ENCODE assay signal across 19 mouse cellular contexts in the genomic region with DNA sequence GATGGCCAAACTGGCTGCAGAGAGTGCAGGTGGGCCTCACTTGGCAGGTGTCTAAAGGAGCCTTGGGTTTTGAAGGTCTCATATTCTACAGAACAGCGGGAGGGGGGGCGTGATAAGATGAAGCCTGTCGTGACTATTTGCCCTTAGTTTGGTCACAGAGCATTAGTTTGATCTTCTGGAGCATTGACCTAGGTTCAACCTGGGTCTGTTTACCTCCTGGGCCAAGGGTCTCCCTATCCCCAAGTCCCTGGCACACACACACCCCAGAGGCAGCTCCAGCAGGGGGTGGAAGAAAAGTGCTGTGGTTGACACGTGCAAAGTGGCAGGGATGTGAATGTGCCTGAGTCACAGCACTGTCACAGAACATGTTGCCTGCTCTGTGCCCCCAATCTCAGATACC. TPM values are rescaled to one million over a fixed set of nuclear protein-coding genes. Genes with fewer than 3 reads are reported as not detected.
DNase-seq lines count a peak whose midpoint lies in the region; ATAC-seq and TF ChIP-seq lines count a peak whose summit lies in the region.
"Had no signal": no experiment of that assay in that cellular context is flagged by ENCODE, and none has a peak within 500 bp of the region (broad histone marks: within the 10 kb centered on the region; RNA-seq: fewer than 3 reads in every experiment).

No protein-coding gene starts in this region.

- H3K4me2 ChIP-seq in forebrain, postnatal 0 days (ENCODE audit: low read depth), result peak overlapping the region; percentile 65; the same call in 1 of the 2 replicates
- peak overlapping the region; percentile 88 for H3K4me2 ChIP-seq in midbrain, embryonic 13.5 days (replicated peaks)
- no peak overlapping the region for H3K4me2 ChIP-seq in kidney, embryonic 16.5 days (replicated peaks; ENCODE audit: low read depth, low read length)

- H3K4me1 ChIP-seq in forebrain, postnatal 0 days (ENCODE audit: insufficient read depth), result peaks cover 29% of the 10 kb centered on the region
- peaks cover 52% of the 10 kb centered on the region for H3K4me1 ChIP-seq in midbrain, embryonic 13.5 days (replicated peaks)
- peaks cover 10% of the 10 kb centered on the region; the same call in 1 of the 2 replicates for H3K4me1 ChIP-seq in kidney, embryonic 16.5 days (ENCODE audit: insufficient read depth, low read length)
- H3K4me1 ChIP-seq in heart, embryonic 10.5 days, result peaks cover 23% of the 10 kb centered on the region

- H3K36me3 ChIP-seq in forebrain, postnatal 0 days (ENCODE audit: insufficient read depth), result no peaks in the 10 kb centered on the region
- H3K36me3 ChIP-seq in midbrain, embryonic 13.5 days, result no peaks in the 10 kb centered on the region
- no peaks in the 10 kb centered on the region for H3K36me3 ChIP-seq in kidney, embryonic 16.5 days (ENCODE audit: insufficient read depth, low read length)
- H3K36me3 ChIP-seq in heart, embryonic 10.5 days, result no peaks in the 10 kb centered on the region
- H3K36me3 ChIP-seq: limb, embryonic 10.5 days had no signal

- DNase-seq in testis, postnatal 10 days (ENCODE audit: low spot score), result peak; percentile 33
- no peak for DNase-seq in testis, postnatal 14 days (ENCODE audit: low spot score)
- no peak for DNase-seq in forebrain, postnatal 0 days
- DNase-seq in urinary bladder, postnatal 10 days (ENCODE audit: low spot score), result no peak
- DNase-seq in heart, embryonic 10.5 days (ENCODE audit: low spot score), result no peak
- DNase-seq: adrenal gland, postnatal 36 days; layer of hippocampus, adult 9-11 months; lung, postnatal 14 days had no signal

- ATAC-seq in forebrain, postnatal 0 days, result no peak
- ATAC-seq in midbrain, embryonic 13.5 days, result no peak
- ATAC-seq in kidney, embryonic 16.5 days (ENCODE audit: low FRiP score, low TSS enrichment), result no peak
- ATAC-seq: CD4-positive, CD25-positive, alpha-beta regulatory T cell, adult 4 months; inflammation-experienced regulatory T-cells, adult 6 months had no signal

- no peak overlapping the region; the same call in 1 of the 2 replicates for H3K4me3 ChIP-seq in forebrain, postnatal 0 days (ENCODE audit: low read depth, low read length)
- peak overlapping the region; percentile 88 for H3K4me3 ChIP-seq in midbrain, embryonic 13.5 days (replicated peaks)
- H3K4me3 ChIP-seq in kidney, embryonic 16.5 days (ENCODE audit: low read length), result no peak overlapping the region
- no peak overlapping the region for H3K4me3 ChIP-seq in heart, embryonic 10.5 days
- H3K4me3 ChIP-seq: erythroblast, embryonic 14.5 days had no signal

- no peaks in the 10 kb centered on the region for H3K9me3 ChIP-seq in forebrain, postnatal 0 days (ENCODE audit: low read length)
- no peaks in the 10 kb centered on the region for H3K9me3 ChIP-seq in midbrain, embryonic 13.5 days
- no peaks in the 10 kb centered on the region for H3K9me3 ChIP-seq in kidney, embryonic 16.5 days (ENCODE audit: low read length)
- H3K9me3 ChIP-seq in heart, embryonic 10.5 days, result no peaks in the 10 kb centered on the region
- H3K9me3 ChIP-seq: limb, embryonic 10.5 days had no signal

- no peaks in the 10 kb centered on the region for H3K27me3 ChIP-seq in forebrain, postnatal 0 days (ENCODE audit: insufficient read depth, low read length)
- peaks cover 6% of the 10 kb centered on the region; the same call in 1 of the 2 replicates for H3K27me3 ChIP-seq in midbrain, embryonic 13.5 days
- peaks cover 51% of the 10 kb centered on the region for H3K27me3 ChIP-seq in kidney, embryonic 16.5 days (ENCODE audit: insufficient read depth, low read length)
- peaks cover 81% of the 10 kb centered on the region for H3K27me3 ChIP-seq in heart, embryonic 10.5 days (ENCODE audit: insufficient read depth, poor library complexity, severe bottlenecking)

- no peak overlapping the region for H3K9ac ChIP-seq in forebrain, postnatal 0 days
- H3K9ac ChIP-seq in midbrain, embryonic 13.5 days (replicated peaks), result peak overlapping the region; percentile 96; the same call in 1 of the 2 replicates
- no peak overlapping the region for H3K9ac ChIP-seq in kidney, embryonic 16.5 days (replicated peaks; ENCODE audit: low read length)
- H3K9ac ChIP-seq: liver, embryonic 14.5 days had no signal

- WGBS in forebrain, postnatal 0 days, result 72% methylated on average over 4 of the region's 4 CpGs
- 69% methylated on average over 4 of the region's 4 CpGs for WGBS in midbrain, embryonic 13.5 days
- WGBS in kidney, embryonic 16.5 days, result 77% methylated on average over 4 of the region's 4 CpGs
- 68% methylated on average over 4 of the region's 4 CpGs for WGBS in heart, embryonic 10.5 days

- TF ChIP-seq CTCF in forebrain, postnatal 0 days (IDR thresholded peaks at IDR 0.05; ENCODE audit: low read depth), result no peak

- no peak overlapping the region for H3K27ac ChIP-seq in forebrain, postnatal 0 days (ENCODE audit: low read depth, low read length)
- H3K27ac ChIP-seq in midbrain, embryonic 13.5 days, result no peak overlapping the region
- H3K27ac ChIP-seq in kidney, embryonic 16.5 days (ENCODE audit: low read length), result no peak overlapping the region
- no peak overlapping the region for H3K27ac ChIP-seq in heart, embryonic 10.5 days
- H3K27ac ChIP-seq: limb, embryonic 10.5 days; liver, embryonic 14.5 days had no signal

RNA-seq across cellular contexts. Expression of a gene that starts 2.0 kb away (rescaled TPM):
- 97.6 and 133 TPM in 2 replicates for total RNA-seq in forebrain, postnatal 0 days (2014; rRNA removed)
- 27.1 and 58.7 TPM in 2 replicates for polyA plus RNA-seq in forebrain, postnatal 0 days (2015; fragmentation: Nextera tagmentation; extraction: Ambion mirVana)
- 32.4 and 35.2 TPM in 2 replicates for polyA plus RNA-seq in midbrain, embryonic 13.5 days (2015; fragmentation: Nextera tagmentation; extraction: Ambion mirVana)
- 1.4 and 2.0 TPM in 2 replicates for polyA plus RNA-seq in kidney, embryonic 16.5 days (2015; fragmentation: Nextera tagmentation; extraction: Ambion mirVana)
- polyA plus RNA-seq in heart, embryonic 10.5 days (2016; fragmentation: Nextera tagmentation; extraction: Ambion mirVana), result 0.62 and 1.2 TPM in 2 replicates
- polyA plus RNA-seq: CD4-positive, CD25-positive, alpha-beta regulatory T cell, adult 4 months; erythroblast, embryonic 14.5 days; inflammation-experienced regulatory T-cells, adult 6 months; thymus, postnatal 0 days had no signal

RNA-seq across cellular contexts. Expression of a gene that starts 12.5 kb away (rescaled TPM):
- 36.5 and 37.5 TPM in 2 replicates for total RNA-seq in forebrain, postnatal 0 days (2014; rRNA removed)
- polyA plus RNA-seq in forebrain, postnatal 0 days (2015; fragmentation: Nextera tagmentation; extraction: Ambion mirVana), result 23.2 and 24.5 TPM in 2 replicates
- 31.1 and 31.2 TPM in 2 replicates for polyA plus RNA-seq in midbrain, embryonic 13.5 days (2015; fragmentation: Nextera tagmentation; extraction: Ambion mirVana)
- polyA plus RNA-seq in kidney, embryonic 16.5 days (2015; fragmentation: Nextera tagmentation; extraction: Ambion mirVana), result 33.1 and 35.3 TPM in 2 replicates
- 21.6 and 23.0 TPM in 2 replicates for polyA plus RNA-seq in heart, embryonic 10.5 days (2016; fragmentation: Nextera tagmentation; extraction: Ambion mirVana)

RNA-seq across cellular contexts. Expression of a gene that starts 14.0 kb away (rescaled TPM):
- 136 and 148 TPM in 2 replicates for total RNA-seq in forebrain, postnatal 0 days (2014; rRNA removed)
- polyA plus RNA-seq in forebrain, postnatal 0 days (2015; fragmentation: Nextera tagmentation; extraction: Ambion mirVana), result 56.9 and 59.3 TPM in 2 replicates
- 32.1 and 36.6 TPM in 2 replicates for polyA plus RNA-seq in midbrain, embryonic 13.5 days (2015; fragmentation: Nextera tagmentation; extraction: Ambion mirVana)
- polyA plus RNA-seq in kidney, embryonic 16.5 days (2015; fragmentation: Nextera tagmentation; extraction: Ambion mirVana), result 56.8 and 57.1 TPM in 2 replicates
- polyA plus RNA-seq in heart, embryonic 10.5 days (2016; fragmentation: Nextera tagmentation; extraction: Ambion mirVana), result 44.3 and 48.0 TPM in 2 replicates

RNA-seq across cellular contexts. Expression of a gene that starts 15.4 kb away (rescaled TPM):
- total RNA-seq in forebrain, postnatal 0 days (2014; rRNA removed), result 0.31 TPM in 1 of 2 replicates, not detected in the other
- polyA plus RNA-seq in forebrain, postnatal 0 days (2015; fragmentation: Nextera tagmentation; extraction: Ambion mirVana), result 1.1 TPM in 1 of 2 replicates, not detected in the other
- not detected in 2 replicates for polyA plus RNA-seq in midbrain, embryonic 13.5 days (2015; fragmentation: Nextera tagmentation; extraction: Ambion mirVana)
- polyA plus RNA-seq in kidney, embryonic 16.5 days (2015; fragmentation: Nextera tagmentation; extraction: Ambion mirVana), result 0.40 and 0.57 TPM in 2 replicates
- polyA plus RNA-seq in heart, embryonic 10.5 days (2016; fragmentation: Nextera tagmentation; extraction: Ambion mirVana), result 0.99 TPM in 1 of 2 replicates, not detected in the other
- total RNA-seq: adrenal gland, postnatal 36 days; gastrocnemius, adult 18-20 months had no signal
- polyA plus RNA-seq: CD4-positive, CD25-positive, alpha-beta regulatory T cell, adult 4 months; erythroblast, embryonic 14.5 days; heart, embryonic 14.5 days; inflammation-experienced regulatory T-cells, adult 6 months; kidney, embryonic 14.5 days; liver, embryonic 14.5 days; thymus, postnatal 0 days had no signal

RNA-seq across cellular contexts. Expression of a gene that starts 17.8 kb away (rescaled TPM):
- 44.3 and 52.2 TPM in 2 replicates for total RNA-seq in forebrain, postnatal 0 days (2014; rRNA removed)
- polyA plus RNA-seq in forebrain, postnatal 0 days (2015; fragmentation: Nextera tagmentation; extraction: Ambion mirVana), result 46.7 and 49.5 TPM in 2 replicates
- 72.8 and 74.6 TPM in 2 replicates for polyA plus RNA-seq in midbrain, embryonic 13.5 days (2015; fragmentation: Nextera tagmentation; extraction: Ambion mirVana)
- 72.3 and 73.0 TPM in 2 replicates for polyA plus RNA-seq in kidney, embryonic 16.5 days (2015; fragmentation: Nextera tagmentation; extraction: Ambion mirVana)
- polyA plus RNA-seq in heart, embryonic 10.5 days (2016; fragmentation: Nextera tagmentation; extraction: Ambion mirVana), result 45.8 and 50.7 TPM in 2 replicates
